ENCODE assay signal across 29 mouse cellular contexts in genomic region chr7:45553519-45553918, GRCm38 (mm10). TPM values are rescaled to one million over a fixed set of nuclear protein-coding genes. Genes with fewer than 3 reads are reported as not detected.
DNase-seq lines count a peak whose midpoint lies in the region; ATAC-seq and TF ChIP-seq lines count a peak whose summit lies in the region.
"Had no signal": no experiment of that assay in that cellular context is flagged by ENCODE, and none has a peak within 500 bp of the region (broad histone marks: within the 10 kb centered on the region; RNA-seq: fewer than 3 reads in every experiment).

No protein-coding gene starts in this region.

- no peaks in the 10 kb centered on the region for H3K79me2 ChIP-seq in heart, adult 2 months (replicated peaks; ENCODE audit: control insufficient read depth, insufficient read depth, low read length)

- H3K9me3 ChIP-seq in liver, embryonic 13.5 days (replicated peaks): no peaks in the 10 kb centered on the region
- no peaks in the 10 kb centered on the region for H3K9me3 ChIP-seq in liver, embryonic 12.5 days (replicated peaks)
- H3K9me3 ChIP-seq in ES-E14 (ENCODE audit: control insufficient read depth, insufficient read depth, low read depth, low read length): no peaks in the 10 kb centered on the region
- no peaks in the 10 kb centered on the region for H3K9me3 ChIP-seq in liver, postnatal 0 days (ENCODE audit: low read length)
- H3K9me3 ChIP-seq: forebrain, embryonic 13.5 days; G1E; limb, embryonic 13.5 days; midbrain, embryonic 10.5 days; midbrain, embryonic 15.5 days; neural tube, embryonic 15.5 days had no signal

- no peak overlapping the region for H3K4me3 ChIP-seq in kidney, adult 2 months (ENCODE audit: insufficient read depth, low read depth, low read length)
- no peak overlapping the region for H3K4me3 ChIP-seq in liver, embryonic 13.5 days (replicated peaks)
- H3K4me3 ChIP-seq in liver, embryonic 12.5 days: no peak overlapping the region
- H3K4me3 ChIP-seq in ES-E14 (ENCODE audit: insufficient read depth in 1 of 2, low read depth in 1 of 2, low read length in 2 of 2, poor library complexity in 1 of 2, severe bottlenecking in 1 of 2): no peak overlapping the region
- H3K4me3 ChIP-seq in liver, postnatal 0 days (ENCODE audit: low read depth, low read length): no peak overlapping the region
- H3K4me3 ChIP-seq in heart, adult 2 months: no peak overlapping the region
- H3K4me3 ChIP-seq: forebrain, embryonic 13.5 days; limb, embryonic 13.5 days; midbrain, embryonic 10.5 days; midbrain, embryonic 15.5 days; neural tube, embryonic 15.5 days had no signal

- peak; percentile 32 for DNase-seq in kidney, adult 2 months
- DNase-seq in kidney, adult 18-20 months: no peak
- no peak for DNase-seq in liver, embryonic 13.5 days
- no peak for DNase-seq in ES-E14 (ENCODE audit: low read depth, low spot score)
- DNase-seq in liver, postnatal 0 days: no peak
- DNase-seq in heart, adult 2 months: no peak
- DNase-seq: adrenal gland, postnatal 25 days; cerebellum, adult 18-20 months; cerebellum, postnatal 14 days; gastrocnemius, postnatal 10 days; heart, postnatal 4 days; kidney, adult 8-10 months; kidney, postnatal 36 days; lung, adult 2 months; retina, postnatal 1 day; right cerebral cortex, postnatal 14 days; thymus, postnatal 4 days had no signal

- 0 out of 2 replicates have a peak overlapping the region, but pooled peaks have one; percentile 31 for H3K9ac ChIP-seq in liver, embryonic 13.5 days
- no peak overlapping the region; the same call in 1 of the 2 replicates for H3K9ac ChIP-seq in liver, embryonic 12.5 days
- peak overlapping the region; percentile 54; the same call in 1 of the 2 replicates for H3K9ac ChIP-seq in ES-E14 (ENCODE audit: insufficient read depth, low read depth, low read length, poor library complexity, severe bottlenecking)
- H3K9ac ChIP-seq in liver, postnatal 0 days (replicated peaks): no peak overlapping the region
- H3K9ac ChIP-seq in heart, adult 2 months (ENCODE audit: low read depth, low read length): no peak overlapping the region
- H3K9ac ChIP-seq: forebrain, embryonic 13.5 days; hindbrain, embryonic 14.5 days; limb, embryonic 13.5 days; midbrain, embryonic 15.5 days; neural tube, embryonic 15.5 days had no signal

- TF ChIP-seq EP300 in liver, postnatal 0 days (IDR thresholded peaks at IDR 0.05; ENCODE audit: low read depth): no peak
- no peak for TF ChIP-seq EP300 in heart, adult 2 months (IDR thresholded peaks at IDR 0.05; ENCODE audit: insufficient read depth, low read depth, low read length)

- no peak for ATAC-seq in liver, embryonic 13.5 days (ENCODE audit: low read depth)
- ATAC-seq in liver, embryonic 12.5 days: no peak
- peak; percentile 13; the same call in 1 of the 2 replicates for ATAC-seq in liver, postnatal 0 days
- ATAC-seq: CD4-positive, CD25-positive, alpha-beta regulatory T cell, adult 4 months; forebrain, embryonic 13.5 days; inflammation-experienced regulatory T-cells, adult 6 months; midbrain, embryonic 15.5 days had no signal

- H3K4me2 ChIP-seq in liver, embryonic 13.5 days: no peak overlapping the region
- no peak overlapping the region for H3K4me2 ChIP-seq in liver, embryonic 12.5 days
- no peak overlapping the region for H3K4me2 ChIP-seq in liver, postnatal 0 days (ENCODE audit: low read depth, low read length)
- H3K4me2 ChIP-seq: forebrain, embryonic 13.5 days; heart, embryonic 11.5 days; hindbrain, embryonic 14.5 days; limb, embryonic 13.5 days; midbrain, embryonic 15.5 days; neural tube, embryonic 15.5 days had no signal

- no peaks in the 10 kb centered on the region for H3K27me3 ChIP-seq in kidney, adult 2 months (replicated peaks; ENCODE audit: control insufficient read depth, insufficient read depth, low read length)
- 0 out of 2 replicates have a peak, but pooled peaks cover 3% of the 10 kb centered on the region for H3K27me3 ChIP-seq in liver, embryonic 13.5 days
- H3K27me3 ChIP-seq in liver, embryonic 12.5 days (replicated peaks): 0 out of 2 replicates have a peak, but pooled peaks cover 16% of the 10 kb centered on the region
- no peaks in the 10 kb centered on the region for H3K27me3 ChIP-seq in liver, postnatal 0 days (ENCODE audit: insufficient read depth, low read length)
- H3K27me3 ChIP-seq in heart, adult 2 months (ENCODE audit: control insufficient read depth, insufficient read depth, low read length): no peaks in the 10 kb centered on the region
- H3K27me3 ChIP-seq: forebrain, embryonic 13.5 days; limb, embryonic 13.5 days; midbrain, embryonic 15.5 days; neural tube, embryonic 15.5 days had no signal

- H3K36me3 ChIP-seq in kidney, adult 2 months (ENCODE audit: control insufficient read depth, insufficient read depth, low read length): no peaks in the 10 kb centered on the region
- H3K36me3 ChIP-seq in liver, embryonic 13.5 days: no peaks in the 10 kb centered on the region
- no peaks in the 10 kb centered on the region for H3K36me3 ChIP-seq in liver, embryonic 12.5 days
- H3K36me3 ChIP-seq in ES-E14 (ENCODE audit: control insufficient read depth, insufficient read depth, low read length, poor library complexity, severe bottlenecking): no peaks in the 10 kb centered on the region; the same call in 1 of the 2 replicates
- H3K36me3 ChIP-seq in liver, postnatal 0 days (replicated peaks; ENCODE audit: insufficient read depth, low read length): no peaks in the 10 kb centered on the region
- H3K36me3 ChIP-seq in heart, adult 2 months (ENCODE audit: control insufficient read depth, insufficient read depth, low read length): no peaks in the 10 kb centered on the region
- H3K36me3 ChIP-seq: G1E; limb, embryonic 13.5 days; midbrain, embryonic 10.5 days; midbrain, embryonic 15.5 days; neural tube, embryonic 15.5 days had no signal

- TF ChIP-seq CTCF in kidney, adult 2 months (conservative IDR thresholded peaks at IDR 0.05; ENCODE audit: insufficient read depth, insufficient read length, low read depth, low read length): no peak
- TF ChIP-seq CTCF in liver, postnatal 0 days (IDR thresholded peaks at IDR 0.05; ENCODE audit: low read depth): no peak
- no peak for TF ChIP-seq CTCF in heart, adult 2 months (IDR thresholded peaks at IDR 0.05)

- in situ Hi-C loops in ES-E14 (cut with MboI; ENCODE audit: low sequenced_read_pairs in 2 of 2, unreplicated experiment in 2 of 2): no loop called here

- intact Hi-C loops in heart, adult 2 months (cut with DNase I): loop anchor here (10.0 kb wide), 1 partner anchor 131 kb away; the partner anchor contains the start of gene Ntn5

- TF ChIP-seq POLR2A in kidney, adult 2 months (IDR thresholded peaks at IDR 0.05; ENCODE audit: low read depth, low read length): no peak
- no peak for TF ChIP-seq POLR2A in heart, adult 2 months (IDR thresholded peaks at IDR 0.05; ENCODE audit: insufficient read depth, low read depth, low read length)

- 74% methylated on average over 8 of the region's 8 CpGs for WGBS in kidney, adult 2 months
- WGBS in liver, embryonic 13.5 days (ENCODE audit: insufficient replicate concordance): 60% methylated on average over 8 of the region's 8 CpGs
- 50% methylated on average over 8 of the region's 8 CpGs for WGBS in liver, embryonic 12.5 days (ENCODE audit: insufficient replicate concordance)
- 66% methylated on average over 8 of the region's 8 CpGs for WGBS in liver, postnatal 0 days (ENCODE audit: insufficient replicate concordance)
- WGBS in heart, adult 2 months: 66% methylated on average over 8 of the region's 8 CpGs

- H3K4me1 ChIP-seq in kidney, adult 2 months (ENCODE audit: control insufficient read depth, insufficient read depth, low read length): no peaks in the 10 kb centered on the region
- peaks cover 24% of the 10 kb centered on the region for H3K4me1 ChIP-seq in liver, embryonic 13.5 days (replicated peaks)
- H3K4me1 ChIP-seq in liver, embryonic 12.5 days: peaks cover 32% of the 10 kb centered on the region
- H3K4me1 ChIP-seq in ES-E14 (ENCODE audit: control insufficient read depth in 2 of 2, insufficient read depth in 2 of 2, low read length in 2 of 2, poor library complexity in 1 of 2): peaks cover 17 to 38% of the 10 kb centered on the region in 2 experiments
- H3K4me1 ChIP-seq in liver, postnatal 0 days (ENCODE audit: insufficient read depth): peaks cover 6% of the 10 kb centered on the region
- H3K4me1 ChIP-seq in heart, adult 2 months (ENCODE audit: control insufficient read depth, insufficient read depth, low read length): no peaks in the 10 kb centered on the region
- H3K4me1 ChIP-seq: forebrain, embryonic 13.5 days; limb, embryonic 13.5 days; midbrain, embryonic 15.5 days; neural tube, embryonic 15.5 days had no signal

- H3K27ac ChIP-seq in kidney, adult 2 months (ENCODE audit: insufficient read depth, low read depth, low read length): no peak overlapping the region
- H3K27ac ChIP-seq in liver, embryonic 13.5 days: no peak overlapping the region
- H3K27ac ChIP-seq in liver, embryonic 12.5 days: no peak overlapping the region
- H3K27ac ChIP-seq in ES-E14 (ENCODE audit: insufficient read depth, low read depth, low read length, poor library complexity, severe bottlenecking): peak overlapping the region; percentile 90
- H3K27ac ChIP-seq in liver, postnatal 0 days (ENCODE audit: low read depth): no peak overlapping the region
- H3K27ac ChIP-seq in heart, adult 2 months: no peak overlapping the region
- H3K27ac ChIP-seq: forebrain, embryonic 13.5 days; hindbrain, embryonic 14.5 days; limb, embryonic 13.5 days; midbrain, embryonic 10.5 days; midbrain, embryonic 15.5 days; neural tube, embryonic 15.5 days had no signal

RNA-seq across cellular contexts. Expression of gene Hsd17b14, which starts 1.2 kb away (rescaled TPM):
- 43.9 and 48.3 TPM in 2 replicates for polyA plus RNA-seq in kidney, adult 2 months (2012; rRNA removed)
- polyA plus RNA-seq in liver, embryonic 13.5 days (2015; fragmentation: Nextera tagmentation; extraction: Ambion mirVana): 1.3 and 1.9 TPM in 2 replicates
- polyA plus RNA-seq in liver, embryonic 12.5 days (2016; fragmentation: Nextera tagmentation; extraction: Ambion mirVana): 1.5 and 1.8 TPM in 2 replicates
- total RNA-seq in ES-E14 (2012; rRNA removed): 32.5 and 33.0 TPM in 2 replicates
- polyA plus RNA-seq in liver, postnatal 0 days (2015; fragmentation: Nextera tagmentation; extraction: Ambion mirVana): 0.24 and 0.62 TPM in 2 replicates
- total RNA-seq in heart, adult 2 months (2021): under 1 TPM in 1 of 2 experiments, not detected in 1; 0.76 TPM
- 0.45 and 0.47 TPM in 2 replicates for polyA plus RNA-seq in heart, adult 2 months (2012; rRNA removed)
- total RNA-seq: layer of hippocampus, adult 8-10 months had no signal
- polyA plus RNA-seq: hindbrain, embryonic 14.5 days; midbrain, embryonic 15.5 days; neural tube, embryonic 15.5 days had no signal

RNA-seq across cellular contexts. Expression of gene Bcat2, which starts 16.4 kb away (rescaled TPM):
- 185 and 188 TPM in 2 replicates for polyA plus RNA-seq in kidney, adult 2 months (2012; rRNA removed)
- polyA plus RNA-seq in liver, embryonic 13.5 days (2015; fragmentation: Nextera tagmentation; extraction: Ambion mirVana): 44.1 and 45.4 TPM in 2 replicates
- 50.4 and 54.7 TPM in 2 replicates for polyA plus RNA-seq in liver, embryonic 12.5 days (2016; fragmentation: Nextera tagmentation; extraction: Ambion mirVana)
- total RNA-seq in ES-E14 (2012; rRNA removed): 60.3 and 87.7 TPM in 2 replicates
- 32.3 and 38.9 TPM in 2 replicates for polyA plus RNA-seq in liver, postnatal 0 days (2015; fragmentation: Nextera tagmentation; extraction: Ambion mirVana)
- 100 to 1,000 TPM; 219 to 306 TPM for total RNA-seq in heart, adult 2 months (2021)
- polyA plus RNA-seq in heart, adult 2 months (2012; rRNA removed): 142 and 198 TPM in 2 replicates

RNA-seq across cellular contexts. Expression of gene Plekha4, which starts 27.4 kb away (rescaled TPM):
- 4.6 and 5.9 TPM in 2 replicates for polyA plus RNA-seq in kidney, adult 2 months (2012; rRNA removed)
- polyA plus RNA-seq in liver, embryonic 13.5 days (2015; fragmentation: Nextera tagmentation; extraction: Ambion mirVana): 0.43 and 0.52 TPM in 2 replicates
- polyA plus RNA-seq in liver, embryonic 12.5 days (2016; fragmentation: Nextera tagmentation; extraction: Ambion mirVana): 0.80 and 0.87 TPM in 2 replicates
- 17.8 and 20.2 TPM in 2 replicates for total RNA-seq in ES-E14 (2012; rRNA removed)
- polyA plus RNA-seq in liver, postnatal 0 days (2015; fragmentation: Nextera tagmentation; extraction: Ambion mirVana): 0.51 and 0.91 TPM in 2 replicates
- total RNA-seq in heart, adult 2 months (2021): 1 to 10 TPM; 2.9 to 3.2 TPM
- polyA plus RNA-seq in heart, adult 2 months (2012; rRNA removed): 6.7 and 7.2 TPM in 2 replicates

RNA-seq across cellular contexts. Expression of gene Ppp1r15a, which starts 27.5 kb away (rescaled TPM):
- polyA plus RNA-seq in kidney, adult 2 months (2012; rRNA removed): 26.6 and 28.2 TPM in 2 replicates
- 180 and 197 TPM in 2 replicates for polyA plus RNA-seq in liver, embryonic 13.5 days (2015; fragmentation: Nextera tagmentation; extraction: Ambion mirVana)
- 157 and 165 TPM in 2 replicates for polyA plus RNA-seq in liver, embryonic 12.5 days (2016; fragmentation: Nextera tagmentation; extraction: Ambion mirVana)
- 31.4 and 37.9 TPM in 2 replicates for total RNA-seq in ES-E14 (2012; rRNA removed)
- polyA plus RNA-seq in liver, postnatal 0 days (2015; fragmentation: Nextera tagmentation; extraction: Ambion mirVana): 104 and 113 TPM in 2 replicates
- total RNA-seq in heart, adult 2 months (2021): 10 to 100 TPM; 27.3 to 29.6 TPM
- polyA plus RNA-seq in heart, adult 2 months (2012; rRNA removed): 20.9 and 36.0 TPM in 2 replicates

RNA-seq across cellular contexts. Expression of gene Nucb1, which starts 43.3 kb away (rescaled TPM):
- polyA plus RNA-seq in kidney, adult 2 months (2012; rRNA removed): 397 and 405 TPM in 2 replicates
- 110 and 127 TPM in 2 replicates for polyA plus RNA-seq in liver, embryonic 13.5 days (2015; fragmentation: Nextera tagmentation; extraction: Ambion mirVana)
- 140 and 146 TPM in 2 replicates for polyA plus RNA-seq in liver, embryonic 12.5 days (2016; fragmentation: Nextera tagmentation; extraction: Ambion mirVana)
- total RNA-seq in ES-E14 (2012; rRNA removed): 131 and 178 TPM in 2 replicates
- 91.5 and 103 TPM in 2 replicates for polyA plus RNA-seq in liver, postnatal 0 days (2015; fragmentation: Nextera tagmentation; extraction: Ambion mirVana)
- 100 to 1,000 TPM; 132 to 152 TPM for total RNA-seq in heart, adult 2 months (2021)
- polyA plus RNA-seq in heart, adult 2 months (2012; rRNA removed): 158 and 177 TPM in 2 replicates

Comparison
In these comparisons a context has a peak if more than half of its experiments do, and no peak if none do; other contexts are left out.
1. H3K9ac ChIP-seq: peak in liver, embryonic 13.5 days (single experiment) and ES-E14 (single experiment); none in liver, embryonic 12.5 days (single experiment), liver, postnatal 0 days (single experiment) and heart, adult 2 months (single experiment).
2. RNA of gene Hsd17b14, which starts 1.2 kb away (polyA plus RNA-seq): 43.9 to 48.3 TPM in kidney, adult 2 months; 1.3 to 1.9 TPM in liver, embryonic 13.5 days, 1.5 to 1.8 TPM in liver, embryonic 12.5 days, 0.24 to 0.62 TPM in liver, postnatal 0 days and 0.45 to 0.47 TPM in heart, adult 2 months; every median in the first group is over 10 times any median in the second.